Comparison of ENCODE assay signal across 10 mouse cellular contexts in genomic region chr1:194622677-194623076, GRCm38 (mm10). TPM values are rescaled to one million over a fixed set of nuclear protein-coding genes. Genes with fewer than 3 reads are reported as not detected.
A peak's percentile ranks its signal among the peaks of the same experiment; 100 is the strongest.
DNase-seq lines count a peak whose midpoint lies in the region; ATAC-seq and TF ChIP-seq lines count a peak whose summit lies in the region.
"Had no signal": no experiment of that assay in that cellular context is flagged by ENCODE, and none has a peak within 500 bp of the region (broad histone marks: within the 10 kb centered on the region; RNA-seq: fewer than 3 reads in every experiment).

No protein-coding gene starts in this region.

- 68% methylated on average over 2 of the region's 2 CpGs for WGBS in liver, embryonic 13.5 days (ENCODE audit: insufficient replicate concordance)
- WGBS in liver, embryonic 12.5 days (ENCODE audit: insufficient replicate concordance), result 54% methylated on average over 2 of the region's 2 CpGs
- WGBS in forebrain, embryonic 14.5 days, result 30% methylated on average over 2 of the region's 2 CpGs
- WGBS in intestine, embryonic 16.5 days, result 42% methylated on average over 2 of the region's 2 CpGs
- WGBS in olfactory bulb, adult 2 months, result 31% methylated on average over 2 of the region's 2 CpGs

- peaks cover 73% of the 10 kb centered on the region for H3K4me1 ChIP-seq in liver, embryonic 13.5 days (replicated peaks)
- H3K4me1 ChIP-seq in liver, embryonic 12.5 days, result peaks cover 70% of the 10 kb centered on the region
- H3K4me1 ChIP-seq in forebrain, embryonic 14.5 days (ENCODE audit: control insufficient read depth, insufficient read depth, low read length), result peaks cover 42% of the 10 kb centered on the region
- peaks cover 29% of the 10 kb centered on the region for H3K4me1 ChIP-seq in intestine, embryonic 16.5 days (ENCODE audit: control insufficient read depth, insufficient read depth, low read length)
- H3K4me1 ChIP-seq in olfactory bulb, adult 2 months (ENCODE audit: control insufficient read depth, insufficient read depth, low read length), result peaks cover 8% of the 10 kb centered on the region

- H3K27ac ChIP-seq in liver, embryonic 13.5 days, result no peak overlapping the region
- H3K27ac ChIP-seq in liver, embryonic 12.5 days, result no peak overlapping the region
- H3K27ac ChIP-seq in forebrain, embryonic 14.5 days (ENCODE audit: low read depth, low read length), result peak overlapping the region; percentile 97; the same call in 1 of the 2 replicates
- H3K27ac ChIP-seq in intestine, embryonic 16.5 days (ENCODE audit: low read length), result no peak overlapping the region
- no peak overlapping the region for H3K27ac ChIP-seq in olfactory bulb, adult 2 months (ENCODE audit: insufficient read depth, low read depth, low read length)
- H3K27ac ChIP-seq: liver, embryonic 15.5 days had no signal

- no peak overlapping the region for H3K4me3 ChIP-seq in liver, embryonic 13.5 days (replicated peaks)
- H3K4me3 ChIP-seq in liver, embryonic 12.5 days, result no peak overlapping the region
- peak overlapping the region; percentile 96 for H3K4me3 ChIP-seq in forebrain, embryonic 14.5 days (ENCODE audit: low read depth, low read length)
- peak overlapping the region; percentile 12 for H3K4me3 ChIP-seq in intestine, embryonic 16.5 days (ENCODE audit: low read length)
- H3K4me3 ChIP-seq in olfactory bulb, adult 2 months (ENCODE audit: insufficient read depth, low read depth, low read length), result peak overlapping the region; percentile 19
- H3K4me3 ChIP-seq: liver, embryonic 15.5 days had no signal

- H3K9me3 ChIP-seq in liver, embryonic 13.5 days (replicated peaks), result no peaks in the 10 kb centered on the region
- no peaks in the 10 kb centered on the region for H3K9me3 ChIP-seq in liver, embryonic 12.5 days (replicated peaks)
- H3K9me3 ChIP-seq in forebrain, embryonic 14.5 days (replicated peaks; ENCODE audit: control insufficient read depth, low read length), result no peaks in the 10 kb centered on the region
- no peaks in the 10 kb centered on the region for H3K9me3 ChIP-seq in intestine, embryonic 16.5 days (ENCODE audit: control insufficient read depth, low read length)
- H3K9me3 ChIP-seq: liver, embryonic 15.5 days had no signal

- ATAC-seq in liver, embryonic 13.5 days (ENCODE audit: low read depth), result no peak
- no peak for ATAC-seq in liver, embryonic 12.5 days
- ATAC-seq in forebrain, embryonic 14.5 days, result no peak
- no peak for ATAC-seq in intestine, embryonic 16.5 days
- ATAC-seq: Patski had no signal

- H3K27me3 ChIP-seq in liver, embryonic 13.5 days, result peaks cover 5% of the 10 kb centered on the region; the same call in 1 of the 2 replicates
- H3K27me3 ChIP-seq in liver, embryonic 12.5 days (replicated peaks), result peaks cover 23% of the 10 kb centered on the region; the same call in 1 of the 2 replicates
- no peaks in the 10 kb centered on the region for H3K27me3 ChIP-seq in forebrain, embryonic 14.5 days (replicated peaks; ENCODE audit: control insufficient read depth, insufficient read depth, low read length)
- H3K27me3 ChIP-seq in intestine, embryonic 16.5 days (replicated peaks; ENCODE audit: control insufficient read depth, insufficient read depth, low read length), result no peaks in the 10 kb centered on the region
- H3K27me3 ChIP-seq: Patski had no signal

- no peak for TF ChIP-seq CTCF in olfactory bulb, adult 2 months (IDR thresholded peaks at IDR 0.05; ENCODE audit: insufficient read depth, low read depth, low read length)

- no peak for DNase-seq in liver, embryonic 13.5 days
- peak; percentile 53 for DNase-seq in forebrain, embryonic 14.5 days (ENCODE audit: low spot score)
- DNase-seq in kidney, adult 8-10 months, result no peak
- no peak for DNase-seq in spleen, postnatal 10 days (ENCODE audit: low spot score in 2 of 2)
- DNase-seq: thymus, adult 18-20 months had no signal

- no peaks in the 10 kb centered on the region for H3K36me3 ChIP-seq in liver, embryonic 13.5 days
- H3K36me3 ChIP-seq in liver, embryonic 12.5 days, result no peaks in the 10 kb centered on the region
- H3K36me3 ChIP-seq in forebrain, embryonic 14.5 days (ENCODE audit: control insufficient read depth, insufficient read depth, low read length), result peaks cover 4% of the 10 kb centered on the region; the same call in 1 of the 2 replicates
- no peaks in the 10 kb centered on the region for H3K36me3 ChIP-seq in intestine, embryonic 16.5 days (ENCODE audit: control insufficient read depth, insufficient read depth, low read length)
- H3K36me3 ChIP-seq: liver, embryonic 15.5 days had no signal

- H3K4me2 ChIP-seq in liver, embryonic 13.5 days, result peak overlapping the region; percentile 12; the same call in 1 of the 2 replicates
- H3K4me2 ChIP-seq in liver, embryonic 12.5 days, result no peak overlapping the region
- H3K4me2 ChIP-seq in forebrain, embryonic 14.5 days (ENCODE audit: low read length), result peak overlapping the region; percentile 55
- peak overlapping the region; percentile 98; the same call in 1 of the 2 replicates for H3K4me2 ChIP-seq in intestine, embryonic 16.5 days (ENCODE audit: low read depth, low read length)
- H3K4me2 ChIP-seq: liver, embryonic 15.5 days had no signal

- no peak overlapping the region for H3K9ac ChIP-seq in liver, embryonic 13.5 days
- no peak overlapping the region for H3K9ac ChIP-seq in liver, embryonic 12.5 days
- H3K9ac ChIP-seq in forebrain, embryonic 14.5 days (ENCODE audit: low read length), result peak overlapping the region; percentile 99
- H3K9ac ChIP-seq in intestine, embryonic 16.5 days (ENCODE audit: low read depth, low read length), result no peak overlapping the region; the same call in 1 of the 2 replicates
- H3K9ac ChIP-seq: liver, embryonic 15.5 days had no signal

- TF ChIP-seq POLR2A in olfactory bulb, adult 2 months (IDR thresholded peaks at IDR 0.05; ENCODE audit: insufficient read depth, low read depth, low read length), result no peak

RNA-seq across cellular contexts. Expression of gene Plxna2, which starts 4.7 kb away (rescaled TPM):
- 1.1 and 1.3 TPM in 2 replicates for polyA plus RNA-seq in liver, embryonic 13.5 days (2015; fragmentation: Nextera tagmentation; extraction: Ambion mirVana)
- polyA plus RNA-seq in liver, embryonic 12.5 days (2016; fragmentation: Nextera tagmentation; extraction: Ambion mirVana), result 1.8 and 2.1 TPM in 2 replicates
- 54.7 and 65.7 TPM in 2 replicates for polyA plus RNA-seq in forebrain, embryonic 14.5 days (2014; fragmentation: Nextera tagmentation; extraction: Ambion mirVana)
- polyA plus RNA-seq in intestine, embryonic 16.5 days (2015; fragmentation: Nextera tagmentation; extraction: Ambion mirVana), result 4.3 and 4.6 TPM in 2 replicates
- polyA plus RNA-seq in olfactory bulb, adult 2 months (2012; ENCODE audit: insufficient read depth, insufficient read length, low replicate concordance, missing spikeins), result not detected in 2 replicates

Comparison
In these comparisons a context has a peak if more than half of its experiments do, and no peak if none do; other contexts are left out.
1. H3K4me3 ChIP-seq: peak in forebrain, embryonic 14.5 days (single experiment), intestine, embryonic 16.5 days (single experiment) and olfactory bulb, adult 2 months (single experiment); none in liver, embryonic 13.5 days (single experiment) and liver, embryonic 12.5 days (single experiment).